Mouse (Mus musculus) forebrain, embryonic 12.5 days (tissue): ENCODE results near the gene H2afv. TPM values are rescaled to one million over a fixed set of nuclear protein-coding genes. Genes with fewer than 3 reads are reported as not detected.
"Not testable (repeated sequence)": the region's sequence is repeated elsewhere in the genome, so short reads cannot be mapped to it uniquely, and the experiment has no call there.

Source experiments
- ATAC-seq: fragments of 200-750 bp; cut with Nextera tagmentation; 2 replicates; pipeline ENCODE4 v1.8.0; 2017; ENCODE audit warnings: moderate TSS enrichment; ENCODE audit not compliant: low FRiP score
- H3K27ac ChIP-seq: fragments of 300-500 bp; sonication (generic); 2 replicates; pipeline ENCODE4 v1.5.1; 2016; ENCODE audit warnings: mild to moderate bottlenecking
- H3K27me3 ChIP-seq: fragments of 300-500 bp; sonication (generic); 2 replicates; pipeline ENCODE4 v1.6.1; 2016; ENCODE audit warnings: mild to moderate bottlenecking
- H3K36me3 ChIP-seq: fragments of 300-500 bp; sonication (generic); replicated peaks from 2 replicates; pipeline ENCODE4 v1.6.1; 2016; ENCODE audit warnings: mild to moderate bottlenecking
- H3K4me1 ChIP-seq: fragments of 300-500 bp; sonication (generic); 2 replicates; pipeline ENCODE4 v1.6.1; 2016
- H3K4me2 ChIP-seq: fragments of 300-500 bp; sonication (generic); 2 replicates; pipeline ENCODE4 v1.6.1; 2016; ENCODE audit warnings: mild to moderate bottlenecking, moderate library complexity
- H3K4me3 ChIP-seq: fragments of 300-500 bp; sonication (generic); replicated peaks from 2 replicates; pipeline ENCODE4 v1.5.1; 2016; ENCODE audit warnings: mild to moderate bottlenecking
- H3K9ac ChIP-seq: fragments of 300-500 bp; sonication (generic); 2 replicates; pipeline ENCODE4 v1.6.1; 2016; ENCODE audit warnings: mild to moderate bottlenecking
- H3K9me3 ChIP-seq: fragments of 300-500 bp; sonication (generic); 2 replicates; pipeline ENCODE4 v1.6.1; 2016
- WGBS: fragments of 180-500 bp; shearing (Covaris S2); methylation state at CpG from one replicate; pipeline ENCODE4 v1.1.7; 2016; 5-methylcytosine and 5-hydroxymethylcytosine counted together
- polyA plus RNA-seq: library from polyadenylated mRNA; unstranded; fragments of >200 nt; fragmentation: Nextera tagmentation; extraction: Ambion mirVana; gene quantifications from 2 replicates; pipeline ENCODE4 v1.2.1, GENCODE M21; 2016

Gene H2afv
- polyA plus RNA-seq, 1 experiment from 2014 or later, result 853 TPM

- H3K4me2 ChIP-seq, result no peak overlapping the region
- 0 out of 2 replicates have a peak overlapping the region, but pooled peaks have one; percentile 19 for H3K27ac ChIP-seq
- H3K36me3 ChIP-seq, result peaks cover 65% of the 10 kb centered on the region
- no peak overlapping the region for H3K9ac ChIP-seq
- 36% methylated on average over 1 of the region's 1 CpGs for WGBS
- no peaks in the 10 kb centered on the region for H3K9me3 ChIP-seq
- H3K4me1 ChIP-seq, result peaks cover 21% of the 10 kb centered on the region
- no peak for ATAC-seq
- H3K27me3 ChIP-seq, result no peaks in the 10 kb centered on the region
- no peak overlapping the region for H3K4me3 ChIP-seq
These were observed 23.9 kb downstream of the H2afv start for GRCm38 (mm10) chr11:6420283-6420703.

GRCm38 (mm10) chr11:6419156-6419555 is 25.1 kb downstream of the H2afv start:
- H3K27ac ChIP-seq, ATAC-seq, H3K27me3 ChIP-seq, H3K4me2 ChIP-seq, H3K9me3 ChIP-seq, H3K4me3 ChIP-seq, H3K9ac ChIP-seq: not testable (repeated sequence)
- Histone ChIP-seq H3K4me1 (peaks cover 28% of the 10 kb centered on the region), H3K36me3 (peaks cover 57% of the 10 kb centered on the region)
- 61% methylated on average over 4 of the region's 4 CpGs for WGBS

- no peak overlapping the region for H3K4me3 ChIP-seq
- H3K4me2 ChIP-seq, result peak overlapping the region; percentile 8; the same call in 1 of the 2 replicates
- H3K4me1 ChIP-seq, result peaks cover 28% of the 10 kb centered on the region
These were observed 25.5 kb downstream of the H2afv start for GRCm38 (mm10) chr11:6418751-6419150.

GRCm38 (mm10) chr11:6417490-6417889 is 26.8 kb downstream of the H2afv start:
- no peak for ATAC-seq
- H3K27ac ChIP-seq, result peak overlapping the region; percentile 31; the same call in 1 of the 2 replicates
- H3K36me3 ChIP-seq, result peaks cover 40% of the 10 kb centered on the region
- H3K9me3 ChIP-seq, result no peaks in the 10 kb centered on the region
- peak overlapping the region; percentile 95; the same call in 1 of the 2 replicates for H3K9ac ChIP-seq
- H3K4me2 ChIP-seq, result peak overlapping the region; percentile 72
- H3K27me3 ChIP-seq, result no peaks in the 10 kb centered on the region
- H3K4me1 ChIP-seq, result peaks cover 28% of the 10 kb centered on the region
- H3K4me3 ChIP-seq, result peak overlapping the region; percentile 89

More at GRCm38 (mm10) chr11:6418751-6419150, 25.5 kb downstream of the H2afv start:
- no peak for ATAC-seq
- H3K27me3 ChIP-seq, result no peaks in the 10 kb centered on the region
- peaks cover 53% of the 10 kb centered on the region for H3K36me3 ChIP-seq
- H3K9me3 ChIP-seq, result no peaks in the 10 kb centered on the region
- WGBS, result 88% methylated on average over 5 of the region's 5 CpGs
- H3K9ac ChIP-seq, result no peak overlapping the region
- no peak overlapping the region for H3K27ac ChIP-seq

GRCm38 (mm10) chr11:6417069-6417468 is 27.2 kb downstream of the H2afv start:
- H3K9me3 ChIP-seq, result no peaks in the 10 kb centered on the region
- peak overlapping the region; percentile 89 for H3K4me3 ChIP-seq
- peaks cover 28% of the 10 kb centered on the region for H3K4me1 ChIP-seq
- H3K4me2 ChIP-seq, result peak overlapping the region; percentile 72
- ATAC-seq, result no peak
- H3K36me3 ChIP-seq, result peaks cover 37% of the 10 kb centered on the region
- WGBS, result 39% methylated on average over 2 of the region's 2 CpGs
- H3K27me3 ChIP-seq, result no peaks in the 10 kb centered on the region
- peak overlapping the region; percentile 95 for H3K9ac ChIP-seq
- peak overlapping the region; percentile 31; the same call in 1 of the 2 replicates for H3K27ac ChIP-seq

- H3K27me3 ChIP-seq, result no peaks in the 10 kb centered on the region
- peak overlapping the region; percentile 89 for H3K4me3 ChIP-seq
- ATAC-seq, result peak; percentile 62
- no peaks in the 10 kb centered on the region for H3K9me3 ChIP-seq
- peak overlapping the region; percentile 95 for H3K9ac ChIP-seq
- H3K36me3 ChIP-seq, result peaks cover 34% of the 10 kb centered on the region
- WGBS, result 1% methylated on average over 30 of the region's 30 CpGs
- peak overlapping the region; percentile 72 for H3K4me2 ChIP-seq
- H3K4me1 ChIP-seq, result peaks cover 28% of the 10 kb centered on the region
- peak overlapping the region; percentile 98 for H3K27ac ChIP-seq
These were observed 27.7 kb downstream of the H2afv start for GRCm38 (mm10) chr11:6416405-6417034.

- Histone ChIP-seq H3K4me3 (peak overlapping the region; percentile 89), H3K9ac (peak overlapping the region; percentile 95), H3K36me3 (peaks cover 29% of the 10 kb centered on the region), H3K4me2 (peak overlapping the region; percentile 72), H3K9me3 (no peaks in the 10 kb centered on the region), H3K4me1 (peaks cover 28% of the 10 kb centered on the region), H3K27ac (peak overlapping the region; percentile 98), H3K27me3 (no peaks in the 10 kb centered on the region)
- ATAC-seq, result peak; percentile 97
- WGBS, result under 1% methylated on average over 96 of the region's 102 CpGs
These were observed 28.5 kb downstream of the H2afv start for GRCm38 (mm10) chr11:6415551-6416404.

GRCm38 (mm10) chr11:6414751-6415550 is 29.3 kb downstream of the H2afv start, which contains the start of gene Ppia:
Gene Ppia, plus strand, starts transcription at chr11:6415443.
- Histone ChIP-seq H3K27me3 (no peaks in the 10 kb centered on the region), H3K9ac (peak within 1 kb of the TSS; percentile 95), H3K4me1 (peaks cover 28% of the 10 kb centered on the region), H3K9me3 (no peaks in the 10 kb centered on the region), H3K4me3 (peak within 1 kb of the TSS; percentile 89), H3K36me3 (peaks cover 20% of the 10 kb centered on the region), H3K4me2 (peak within 1 kb of the TSS; percentile 72), H3K27ac (peak within 1 kb of the TSS; percentile 98)
- peak; percentile 67 for ATAC-seq
- WGBS, result 14% methylated on average over 21 of the region's 21 CpGs

- no peak overlapping the region for H3K27ac ChIP-seq
- H3K4me3 ChIP-seq, result no peak overlapping the region
- peaks cover 6% of the 10 kb centered on the region for H3K36me3 ChIP-seq
- no peak for ATAC-seq
- no peak overlapping the region for H3K9ac ChIP-seq
- WGBS, result 90% methylated on average over 12 of the region's 12 CpGs
- no peaks in the 10 kb centered on the region for H3K9me3 ChIP-seq
- H3K4me2 ChIP-seq, result no peak overlapping the region
- H3K4me1 ChIP-seq, result peaks cover 18% of the 10 kb centered on the region
- H3K27me3 ChIP-seq, result no peaks in the 10 kb centered on the region
These were observed 31.0 kb downstream of the H2afv start for GRCm38 (mm10) chr11:6413264-6413663.

- WGBS, result 9% methylated on average over 5 of the region's 5 CpGs
These were observed 32.6 kb downstream of the H2afv start for GRCm38 (mm10) chr11:6411684-6412083.

GRCm38 (mm10) chr11:6410755-6411154 is 33.5 kb downstream of the H2afv start:
- H3K4me2 ChIP-seq, H3K4me1 ChIP-seq, H3K9me3 ChIP-seq, H3K4me3 ChIP-seq, ATAC-seq, H3K27me3 ChIP-seq, H3K9ac ChIP-seq, H3K27ac ChIP-seq: not testable (repeated sequence)
- WGBS, result 91% methylated on average over 5 of the region's 5 CpGs
- peaks cover 13% of the 10 kb centered on the region for H3K36me3 ChIP-seq

More at GRCm38 (mm10) chr11:6411684-6412083, 32.6 kb downstream of the H2afv start:
- no peak for ATAC-seq
- Histone ChIP-seq H3K36me3 (0 out of 2 replicates have a peak, but pooled peaks cover 4% of the 10 kb centered on the region), H3K9me3 (no peaks in the 10 kb centered on the region), H3K9ac (no peak overlapping the region), H3K4me3 (no peak overlapping the region), H3K4me2 (no peak overlapping the region), H3K27me3 (no peaks in the 10 kb centered on the region), H3K27ac (no peak overlapping the region), H3K4me1 (peaks cover 6% of the 10 kb centered on the region)
